Mouse (Mus musculus) megakaryocyte progenitor cell, adult 5-6 weeks (primary cell): ENCODE results near the gene Mcf2l. TPM values are rescaled to one million over a fixed set of nuclear protein-coding genes. Genes with fewer than 3 reads are reported as not detected.
A peak's percentile ranks its signal among the peaks of the same experiment; 100 is the strongest.

Experiments used
- ATAC-seq: replicated peaks from 2 replicates; pipeline ENCODE4 v1.8.0; 2016; ENCODE audit warnings: mild to moderate bottlenecking, moderate TSS enrichment, inconsistent platforms; ENCODE audit not compliant: poor library complexity
- total RNA-seq, 2 experiments: library from RNA; stranded (forward) in 1 of 2; stranded (reverse) in 1 of 2; fragments of 157-497, 149-512 nt in 1 of 2; fragments of 200-1000 nt in 1 of 2; gene quantifications; 2 replicates each; pipeline versions ENCODE4 v1.2.3 to v1.2.4; 2015 to 2017

Mcf2l gene
- total RNA-seq (2015) = 7.6 and 8.8 TPM in 2 replicates
- 19.9 and 20.2 TPM in 2 replicates for total RNA-seq (2017)

GRCm38 (mm10) chr8:12873357-12874046 is at the start of gene Mcf2l:
TSS of gene Mcf2l (plus strand) at chr8:12873806.
- ATAC-seq = peak; percentile 54

DNA sequence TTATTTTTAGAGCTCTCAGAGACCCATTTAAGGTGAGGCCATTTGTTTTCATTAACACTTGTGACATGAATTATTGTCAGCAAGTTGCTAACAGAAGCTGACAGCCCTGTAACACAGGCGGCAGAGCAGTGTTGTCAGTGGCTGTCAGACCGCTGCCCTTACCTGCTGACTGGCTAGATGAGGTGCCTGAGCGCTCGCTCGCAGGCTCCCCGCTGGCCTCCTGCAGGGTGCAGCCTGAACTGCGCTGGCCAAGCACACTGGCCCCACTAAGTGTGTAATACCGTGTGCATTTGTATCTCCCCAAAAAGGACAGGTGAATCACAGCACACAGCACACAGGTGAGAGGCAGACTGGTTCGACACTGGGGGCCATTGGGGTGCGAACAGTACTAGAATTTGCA is 49.0 kb upstream of the Mcf2l start:
- no peak for ATAC-seq

DNA sequence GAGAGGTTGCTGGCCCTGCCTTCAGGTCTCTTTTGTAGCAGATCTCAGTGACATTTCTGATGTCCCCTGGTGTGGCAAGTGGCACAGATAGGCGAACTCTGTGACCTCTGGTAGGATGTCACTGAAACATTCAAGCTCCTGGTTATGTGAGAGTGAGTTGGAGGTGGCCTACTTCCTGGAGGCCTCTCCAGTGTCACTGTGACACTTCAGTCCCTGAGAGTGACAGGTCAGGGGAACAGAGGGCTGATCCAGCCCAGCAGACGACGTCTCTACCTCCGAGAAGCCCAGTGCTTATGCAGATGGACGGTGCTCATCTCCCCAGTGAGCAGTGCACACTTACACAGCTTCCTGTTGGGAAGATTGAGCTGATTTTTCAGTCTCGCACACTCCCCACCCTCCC is 48.4 kb upstream of the Mcf2l start:
- peak; percentile 27 for ATAC-seq

DNA sequence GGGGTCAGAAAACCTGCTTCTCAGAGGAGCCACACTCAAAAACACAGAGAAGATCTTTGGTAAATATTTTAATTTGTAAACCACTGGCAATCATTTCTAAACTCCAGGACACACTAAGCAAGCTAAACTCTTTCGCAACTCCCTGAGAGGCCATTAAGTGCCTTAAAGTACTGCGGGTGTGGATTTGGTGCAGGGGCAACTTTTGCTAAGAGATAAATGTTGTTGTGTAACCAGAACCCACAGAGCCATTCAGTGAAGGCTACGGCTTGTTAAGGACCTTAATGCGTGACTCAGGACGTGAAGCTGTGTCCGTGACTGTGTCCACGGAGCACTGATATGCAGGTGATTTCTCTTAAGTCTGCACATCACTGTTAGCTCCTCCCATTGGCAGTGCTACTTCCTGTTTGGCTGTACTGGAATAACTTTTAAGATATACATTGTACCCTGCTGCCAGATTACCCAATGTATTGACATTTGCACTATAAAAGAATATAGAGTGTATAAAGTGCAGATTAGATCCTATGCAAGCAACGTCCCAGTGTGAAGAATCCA is 47.8 kb upstream of the Mcf2l start:
- ATAC-seq = peak; percentile 38

- no peak for ATAC-seq
Observed at GRCm38 (mm10) chr8:12827124-12827523, 46.5 kb upstream of the Mcf2l start.

DNA sequence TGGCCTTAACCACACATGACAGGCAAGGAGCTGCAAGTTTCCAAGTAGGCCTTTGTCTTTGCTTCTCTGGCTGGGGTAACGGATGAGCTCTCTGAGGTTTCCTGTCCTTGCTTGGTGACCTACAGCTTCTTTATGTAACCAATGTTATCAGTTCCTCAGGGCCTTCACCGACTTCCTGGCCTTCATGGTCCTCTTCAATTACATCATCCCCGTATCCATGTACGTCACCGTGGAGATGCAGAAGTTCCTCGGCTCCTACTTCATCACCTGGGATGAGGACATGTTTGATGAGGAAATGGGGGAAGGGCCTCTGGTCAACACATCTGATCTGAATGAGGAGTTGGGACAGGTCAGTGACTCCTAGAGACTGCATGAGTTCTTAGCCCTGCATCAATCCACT is 45.3 kb upstream of the Mcf2l start:
- peak; percentile 77 for ATAC-seq

DNA sequence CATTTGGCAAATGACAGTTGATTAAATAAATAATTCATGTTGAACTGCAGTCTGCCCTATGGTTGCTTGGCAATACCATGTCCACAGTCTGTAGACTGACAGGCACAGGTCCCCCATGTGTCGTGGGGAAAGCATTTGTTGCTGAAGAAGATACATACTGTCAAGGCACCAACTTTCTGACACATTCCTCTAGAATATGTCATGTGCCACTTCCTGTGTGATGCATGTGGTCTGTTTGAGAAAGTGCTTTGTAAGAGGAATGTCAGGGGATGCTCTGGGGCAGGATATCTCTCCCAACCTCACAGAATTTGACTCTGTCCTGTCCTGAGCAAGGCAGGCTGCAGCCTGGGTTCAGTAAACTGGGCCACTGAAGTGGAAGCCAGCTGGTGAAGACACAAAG is 44.2 kb upstream of the Mcf2l start:
- ATAC-seq = no peak

DNA sequence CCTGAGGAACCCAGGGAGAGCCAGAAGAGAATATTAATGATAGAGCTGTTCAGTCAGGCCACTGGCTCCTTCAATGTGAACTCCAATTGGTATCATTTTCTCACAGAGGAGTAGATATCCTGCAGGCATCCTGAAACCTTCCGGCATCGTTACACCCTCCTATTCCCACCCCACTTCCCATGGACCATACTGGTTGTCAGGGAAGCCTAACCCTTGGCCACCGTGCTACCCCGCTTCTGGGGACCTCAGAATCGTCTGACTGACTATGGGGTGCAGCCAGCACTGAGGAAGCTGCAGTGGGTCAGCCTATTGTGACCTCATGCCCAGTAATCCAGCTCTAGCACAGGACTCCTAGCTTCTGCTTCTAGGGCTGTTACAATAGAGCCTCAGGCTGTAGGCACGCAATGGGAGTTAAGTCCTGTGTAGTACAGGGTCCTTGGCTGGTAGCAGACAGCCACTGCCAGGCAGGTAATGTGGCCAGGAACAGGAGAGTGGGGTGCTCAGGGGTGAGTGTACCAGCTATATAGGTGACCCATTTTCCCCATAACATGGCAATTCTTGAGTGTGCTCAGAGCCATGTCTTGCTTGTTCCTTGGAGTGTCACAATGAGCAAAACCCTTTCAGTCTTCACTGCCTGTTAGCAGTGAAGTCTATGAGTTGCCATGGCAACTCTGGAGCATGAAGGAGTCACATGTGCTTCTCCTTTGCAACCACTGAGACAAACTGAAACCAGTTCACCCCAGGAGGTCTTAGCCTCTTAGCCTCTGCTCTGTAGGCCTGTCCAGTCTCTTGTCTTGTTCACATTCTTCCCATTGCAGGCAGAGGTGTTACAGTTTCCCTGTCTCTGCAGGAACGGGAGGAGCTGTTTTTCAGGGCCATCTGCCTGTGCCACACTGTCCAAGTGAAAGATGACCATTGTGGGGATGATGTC is 41.7 kb upstream of the Mcf2l start:
- ATAC-seq = 0 out of 2 replicates have a peak, but pooled peaks have one; percentile 18

DNA sequence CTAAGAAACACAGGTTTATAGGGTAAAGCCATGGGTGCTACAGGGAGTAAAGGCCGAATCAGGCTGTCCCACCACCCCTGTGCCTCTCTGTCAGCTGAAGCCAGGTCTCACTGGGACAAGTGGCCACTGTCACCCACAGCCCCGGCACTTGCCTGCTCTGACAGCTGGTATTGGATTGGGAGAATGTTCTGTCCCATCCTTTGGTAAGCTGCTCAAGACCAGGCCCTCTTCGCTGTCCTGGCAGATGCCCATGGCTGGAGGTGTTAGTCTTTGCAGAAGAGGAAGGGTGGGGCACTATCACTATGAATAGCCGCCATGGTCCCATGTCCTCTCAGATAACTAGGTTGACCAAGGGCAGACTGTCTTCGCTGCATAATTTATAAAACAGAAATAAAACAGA is 40.0 kb upstream of the Mcf2l start:
- no peak for ATAC-seq

- peak; percentile 77 for ATAC-seq
Observed at GRCm38 (mm10) chr8:12840834-12841233, 32.8 kb upstream of the Mcf2l start.

GRCm38 (mm10) chr8:12842342-12842995 is 31.1 kb upstream of the Mcf2l start:
- ATAC-seq = no peak

- ATAC-seq = no peak
Observed at GRCm38 (mm10) chr8:12844347-12844950, 29.2 kb upstream of the Mcf2l start.

GRCm38 (mm10) chr8:12846447-12846846 is 27.2 kb upstream of the Mcf2l start:
- ATAC-seq = no peak

- ATAC-seq = no peak
Observed at GRCm38 (mm10) chr8:12851241-12851640, 22.4 kb upstream of the Mcf2l start.

DNA sequence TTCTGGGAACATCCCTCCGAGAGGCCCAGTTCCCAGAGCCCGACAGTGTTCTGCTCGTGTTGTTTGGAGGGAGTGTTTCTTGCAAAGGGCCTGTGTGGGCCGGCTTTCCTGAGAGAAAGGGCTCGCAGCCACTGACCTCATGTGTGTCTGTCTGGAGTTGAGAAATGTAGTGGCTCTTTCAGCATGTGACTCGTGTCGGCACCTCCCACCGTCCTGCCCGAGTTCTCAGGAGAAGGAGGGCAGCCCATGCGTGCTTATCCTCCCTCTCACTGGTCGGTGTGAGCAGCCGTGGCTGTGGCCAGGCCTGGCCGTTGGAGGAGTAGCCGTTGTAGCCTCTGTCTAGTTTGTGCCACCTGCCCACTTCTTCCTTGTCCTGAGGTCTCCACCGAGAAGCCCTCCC is 17.6 kb upstream of the Mcf2l start:
- ATAC-seq = no peak

DNA sequence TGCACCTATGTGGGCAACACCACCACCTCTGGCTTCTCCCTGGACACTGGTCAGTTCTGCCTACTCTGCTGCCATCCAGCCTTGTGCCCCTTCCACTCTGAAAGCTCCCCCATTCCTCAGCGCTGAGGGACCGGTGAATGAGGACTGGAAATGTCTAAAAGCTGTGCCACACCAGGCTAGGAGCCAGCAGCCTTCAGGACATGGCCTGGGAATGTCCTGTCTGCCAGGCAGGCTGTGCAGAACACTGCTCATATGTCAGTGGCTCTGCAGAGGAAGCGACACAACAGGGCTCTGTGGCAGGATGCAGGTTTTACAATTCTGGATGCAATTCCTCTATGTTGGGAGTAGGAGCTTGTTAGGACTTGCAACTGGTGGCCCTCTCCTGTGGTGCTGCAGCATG is 10.5 kb upstream of the Mcf2l start:
- no peak for ATAC-seq

DNA sequence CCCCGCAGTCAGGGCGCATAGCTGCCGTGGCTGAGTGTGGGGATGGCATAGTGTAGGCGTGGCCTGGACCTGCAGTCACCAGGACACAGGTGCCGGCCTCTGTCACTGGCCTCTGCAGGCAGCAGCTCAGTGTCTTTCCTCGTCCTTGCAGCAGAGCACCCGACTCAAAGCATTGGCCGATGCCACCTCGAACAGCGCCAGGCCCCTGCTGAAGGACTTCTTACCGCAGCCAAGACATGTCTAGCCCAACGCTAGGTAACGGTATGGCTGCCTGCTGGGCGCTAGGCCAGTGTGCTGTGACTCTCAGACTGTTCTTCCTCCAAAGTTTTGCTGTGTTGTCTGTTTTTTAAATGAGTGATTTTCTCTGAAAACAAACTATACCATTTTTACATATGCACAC is 10.0 kb upstream of the Mcf2l start:
- no peak for ATAC-seq

GRCm38 (mm10) chr8:12865790-12866189 is 7.8 kb upstream of the Mcf2l start:
- no peak for ATAC-seq

- ATAC-seq = no peak
Observed at GRCm38 (mm10) chr8:12869661-12870060, 3.9 kb upstream of the Mcf2l start.

GRCm38 (mm10) chr8:12870656-12871055 is 3.0 kb upstream of the Mcf2l start:
- no peak for ATAC-seq

- ATAC-seq = no peak
Observed at GRCm38 (mm10) chr8:12871461-12871860, 2.1 kb upstream of the Mcf2l start.
